Mouse (Mus musculus) cerebellum, adult 18-20 months (tissue): Measurements from ENCODE around the gene 4930512M02Rik.
A peak's percentile ranks its signal among the peaks of the same experiment; 100 is the strongest.

Source experiments
- DNase-seq, 2 experiments: peaks; one replicate each; pipeline ENCODE4 v3.0.0; 2021

Gene 4930512M02Rik

GRCm38 (mm10) chr11:11564266-11565044 lies 63.2 kb downstream of the 4930512M02Rik start:
- no peak for DNase-seq

- no peak for DNase-seq
These were observed 66.5 kb downstream of the 4930512M02Rik start for GRCm38 (mm10) chr11:11561118-11561517.

- DNase-seq = no peak
These were observed 68.4 kb downstream of the 4930512M02Rik start for GRCm38 (mm10) chr11:11559099-11559686.

GRCm38 (mm10) chr11:11558662-11559061 lies 69.0 kb downstream of the 4930512M02Rik start:
- DNase-seq = no peak

- peak; percentile 4 to 26 for DNase-seq
These were observed 70.3 kb downstream of the 4930512M02Rik start for GRCm38 (mm10) chr11:11557173-11557967.

GRCm38 (mm10) chr11:11556186-11556585 lies 71.4 kb downstream of the 4930512M02Rik start:
- DNase-seq = no peak

DNA sequence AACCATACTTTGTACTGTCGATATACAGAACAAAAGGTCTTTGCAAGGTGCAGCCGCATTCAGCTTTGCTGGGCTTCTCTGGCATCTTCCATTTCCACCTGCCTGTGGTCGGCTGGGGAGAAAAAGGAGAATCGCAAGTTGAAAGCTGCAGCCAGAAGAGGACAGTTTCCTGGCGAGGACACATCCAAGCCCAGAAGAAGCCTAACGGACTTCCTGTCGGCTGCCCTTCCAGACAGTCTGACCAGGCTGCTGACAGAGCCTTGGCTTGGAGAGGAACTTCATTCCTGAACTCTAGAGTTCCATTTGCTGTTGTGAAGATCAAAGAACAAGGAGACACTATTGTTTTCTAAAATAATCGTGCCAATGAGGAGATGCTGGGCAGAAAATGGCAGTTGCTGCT lies 72.1 kb downstream of the 4930512M02Rik start:
- no peak for DNase-seq

DNA sequence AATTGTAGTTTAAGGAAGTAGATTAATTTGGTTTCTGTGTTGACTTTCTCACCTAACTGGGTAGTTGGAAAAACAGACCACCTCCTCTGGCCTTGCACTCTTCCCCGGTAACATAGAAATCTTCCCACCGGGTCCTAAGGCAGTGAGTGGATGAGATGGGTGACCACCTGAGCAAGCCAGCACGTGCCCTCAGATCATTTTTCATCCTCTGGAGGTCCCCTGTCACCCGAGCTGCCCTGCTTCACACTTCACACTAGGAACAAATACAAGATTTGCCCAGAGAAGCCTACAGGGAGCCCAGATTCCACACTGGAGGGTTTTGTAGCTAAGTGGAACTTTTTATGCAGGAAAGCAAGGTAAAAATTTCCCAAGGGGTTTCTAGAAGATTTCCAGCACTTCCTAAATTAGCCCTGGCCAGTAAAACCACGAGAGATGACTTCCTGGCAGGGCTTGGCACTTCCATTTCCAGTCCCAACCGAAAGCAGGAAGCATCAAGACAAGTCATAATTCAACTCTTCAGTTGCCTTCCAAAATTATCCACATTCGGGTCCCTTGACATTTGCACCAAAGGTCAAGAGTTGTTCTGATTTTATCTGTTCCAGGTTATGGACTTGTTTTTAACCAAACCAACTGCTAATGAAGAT lies 79.9 kb downstream of the 4930512M02Rik start:
- no peak for DNase-seq

- DNase-seq = no peak
These were observed 80.6 kb downstream of the 4930512M02Rik start for GRCm38 (mm10) chr11:11546903-11547511.

GRCm38 (mm10) chr11:11545948-11546347 lies 81.7 kb downstream of the 4930512M02Rik start:
- DNase-seq = no peak
